Mouse (Mus musculus): ENCODE data around the gene Rbm42.

DNA sequence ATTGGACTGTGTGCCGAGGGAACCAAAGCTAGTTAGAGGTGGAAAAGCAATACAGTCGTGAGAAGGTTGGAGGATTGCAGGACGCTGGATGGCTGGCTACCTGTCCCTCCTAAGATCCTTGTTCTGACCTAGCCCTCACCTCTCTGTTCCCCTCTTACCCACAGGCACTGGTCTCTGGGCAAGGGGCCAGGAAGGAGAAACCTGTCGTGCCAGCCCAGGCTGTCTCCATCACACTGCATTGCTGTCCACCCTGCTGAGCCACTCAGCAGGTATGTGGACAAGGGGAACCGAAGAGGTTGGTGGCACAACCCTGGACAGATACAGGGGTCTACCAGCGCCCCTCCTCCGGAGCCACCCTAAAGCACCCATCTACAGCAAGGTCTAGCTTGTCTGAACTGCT is 49.5 kb downstream of the Rbm42 start:
- TF ChIP-seq CTCF (IDR thresholded peaks at IDR 0.05; ENCODE audit: low read depth) (no peak), EP300 (optimal IDR thresholded peaks at IDR 0.05) (no peak)

Measured in stomach, postnatal 0 days (tissue).